Comparison of ENCODE assay signal across 26 mouse cellular contexts in genomic region chr17:63271000-63271399, GRCm38 (mm10).
DNase-seq lines count a peak whose midpoint lies in the region; ATAC-seq lines count a peak whose summit lies in the region.
"Had no signal": no experiment of that assay in that cellular context is flagged by ENCODE, and none has a peak within 500 bp of the region (broad histone marks: within the 10 kb centered on the region; RNA-seq: fewer than 3 reads in every experiment).

No protein-coding gene starts in this region.

- H3K27ac ChIP-seq in forebrain, embryonic 15.5 days (replicated peaks) = 0 out of 2 replicates have a peak overlapping the region, but pooled peaks have one; percentile 12
- no peak overlapping the region for H3K27ac ChIP-seq in forebrain, embryonic 10.5 days
- H3K27ac ChIP-seq: embryonic facial prominence, embryonic 12.5 days; embryonic facial prominence, embryonic 15.5 days; heart, adult 2 months; heart, embryonic 10.5 days; heart, embryonic 13.5 days; hindbrain, embryonic 14.5 days; hindbrain, postnatal 0 days had no signal

- H3K4me1 ChIP-seq in forebrain, embryonic 15.5 days = peaks cover 4% of the 10 kb centered on the region; the same call in 1 of the 2 replicates
- H3K4me1 ChIP-seq in forebrain, embryonic 10.5 days = peaks cover 33% of the 10 kb centered on the region
- H3K4me1 ChIP-seq: embryonic facial prominence, embryonic 15.5 days had no signal

- peak; percentile 32; the same call in 1 of the 2 replicates for ATAC-seq in forebrain, embryonic 15.5 days (replicated peaks)
- peak; percentile 68 for ATAC-seq in frontal cortex, adult (ENCODE audit: low TSS enrichment)
- ATAC-seq: forebrain, embryonic 14.5 days; hindbrain, postnatal 0 days; inflammation-experienced regulatory T-cells, adult 6 months; intestine, postnatal 0 days had no signal

- H3K36me3 ChIP-seq in forebrain, embryonic 15.5 days = no peaks in the 10 kb centered on the region
- no peaks in the 10 kb centered on the region for H3K36me3 ChIP-seq in forebrain, embryonic 10.5 days (replicated peaks)
- H3K36me3 ChIP-seq: embryonic facial prominence, embryonic 12.5 days; embryonic facial prominence, embryonic 15.5 days; heart, embryonic 10.5 days; heart, embryonic 13.5 days had no signal

- H3K4me2 ChIP-seq in forebrain, embryonic 15.5 days (replicated peaks) = no peak overlapping the region
- H3K4me2 ChIP-seq: embryonic facial prominence, embryonic 12.5 days; embryonic facial prominence, embryonic 15.5 days; heart, embryonic 13.5 days; hindbrain, embryonic 14.5 days had no signal

- WGBS in forebrain, embryonic 15.5 days = 79% methylated on average over 6 of the region's 6 CpGs
- WGBS in forebrain, embryonic 10.5 days = 81% methylated on average over 6 of the region's 6 CpGs

- H3K4me3 ChIP-seq in forebrain, embryonic 15.5 days = no peak overlapping the region
- H3K4me3 ChIP-seq in forebrain, embryonic 10.5 days = no peak overlapping the region
- H3K4me3 ChIP-seq: embryonic facial prominence, embryonic 12.5 days; embryonic facial prominence, embryonic 15.5 days; heart, adult 2 months; heart, embryonic 10.5 days; heart, embryonic 13.5 days had no signal

- no peak overlapping the region for H3K9ac ChIP-seq in forebrain, embryonic 15.5 days (replicated peaks)
- H3K9ac ChIP-seq: embryonic facial prominence, embryonic 12.5 days; embryonic facial prominence, embryonic 15.5 days; heart, embryonic 13.5 days; hindbrain, embryonic 14.5 days had no signal

- DNase-seq in forebrain, embryonic 10.5 days (ENCODE audit: extremely low spot score, low spot score) = no peak
- DNase-seq in frontal cortex, postnatal 25 days (ENCODE audit: low spot score in 2 of 2) = no peak
- DNase-seq in R1 (ENCODE audit: low read depth, low spot score) (peak; percentile 4), adipocyte (ENCODE audit: low spot score) (no peak)
- DNase-seq in telencephalon, adult 2 months (ENCODE audit: low read depth, low spot score) = peak; percentile 41
- DNase-seq: adrenal gland, adult 8-10 months; adrenal gland, postnatal 25 days; cerebellum, adult 18-20 months; cerebellum, adult 9-10 months; cerebellum, postnatal 14 days; gastrocnemius, postnatal 10 days; gastrocnemius, postnatal 36 days; heart, adult 2 months; heart, postnatal 14 days; heart, postnatal 4 days had no signal

- no peaks in the 10 kb centered on the region for H3K9me3 ChIP-seq in forebrain, embryonic 15.5 days
- H3K9me3 ChIP-seq in forebrain, embryonic 10.5 days = no peaks in the 10 kb centered on the region
- H3K9me3 ChIP-seq: embryonic facial prominence, embryonic 12.5 days; embryonic facial prominence, embryonic 15.5 days; heart, embryonic 10.5 days; heart, embryonic 13.5 days had no signal

- H3K27me3 ChIP-seq in forebrain, embryonic 15.5 days = no peaks in the 10 kb centered on the region
- peaks cover 39% of the 10 kb centered on the region for H3K27me3 ChIP-seq in forebrain, embryonic 10.5 days (ENCODE audit: poor library complexity, severe bottlenecking)
- H3K27me3 ChIP-seq: embryonic facial prominence, embryonic 12.5 days; embryonic facial prominence, embryonic 15.5 days; heart, embryonic 13.5 days had no signal

Comparison
In these comparisons a context has a peak if more than half of its experiments do, and no peak if none do; other contexts are left out.
1. DNase-seq: peak in R1 (single experiment) and telencephalon, adult 2 months (single experiment); none in forebrain, embryonic 10.5 days (single experiment), frontal cortex, postnatal 25 days (0 of 2) and adipocyte (single experiment).